Mouse (Mus musculus): ENCODE measurements around the gene Rprd2.

The Rprd2 gene

GRCm38 (mm10) chr3:95734092-95734702 lies 84.5 kb downstream of the Rprd2 start:
- DNase-seq = no peak

- no peak for DNase-seq
Observed at GRCm38 (mm10) chr3:95732744-95733521, 85.7 kb downstream of the Rprd2 start.

- no peak for DNase-seq
Observed at GRCm38 (mm10) chr3:95732297-95732696, 86.4 kb downstream of the Rprd2 start.

- DNase-seq = no peak
Observed at GRCm38 (mm10) chr3:95731802-95732201, 86.9 kb downstream of the Rprd2 start.

GRCm38 (mm10) chr3:95730431-95730830 lies 88.2 kb downstream of the Rprd2 start:
- DNase-seq = no peak

- DNase-seq = no peak
Observed at GRCm38 (mm10) chr3:95728906-95729305, 89.8 kb downstream of the Rprd2 start.

- DNase-seq = no peak
Observed at GRCm38 (mm10) chr3:95726696-95727358, 91.8 kb downstream of the Rprd2 start.

- DNase-seq = no peak
Observed at GRCm38 (mm10) chr3:95725863-95726262, 92.8 kb downstream of the Rprd2 start.

GRCm38 (mm10) chr3:95722386-95722785 lies 96.3 kb downstream of the Rprd2 start:
- no peak for DNase-seq

GRCm38 (mm10) chr3:95718153-95718552 lies 100.5 kb downstream of the Rprd2 start:
- DNase-seq = no peak

- no peak for DNase-seq
Observed at GRCm38 (mm10) chr3:95716075-95716474, 102.6 kb downstream of the Rprd2 start.

Measured in cerebellum, adult 18-20 months (tissue).